Mouse (Mus musculus) neural tube, embryonic 15.5 days (tissue): Measurements from ENCODE around the gene Sptssb. TPM values are rescaled to one million over a fixed set of nuclear protein-coding genes. Genes with fewer than 3 reads are reported as not detected.

Experiments used
- ATAC-seq: fragments of 200-750 bp; cut with Nextera tagmentation; 2 replicates; pipeline ENCODE4 v1.8.0; 2017; ENCODE audit warnings: mild to moderate bottlenecking, moderate TSS enrichment, moderate library complexity; ENCODE audit not compliant: low FRiP score
- H3K27ac ChIP-seq: fragments of 300-500 bp; sonication (generic); replicated peaks from 2 replicates; pipeline ENCODE4 v1.5.1; 2015; ENCODE audit warnings: mild to moderate bottlenecking, inconsistent platforms
- H3K27me3 ChIP-seq: fragments of 300-500 bp; sonication (generic); replicated peaks from 2 replicates; pipeline ENCODE4 v1.6.1; 2015; ENCODE audit warnings: inconsistent platforms
- H3K36me3 ChIP-seq: fragments of 300-500 bp; sonication (generic); 2 replicates; pipeline ENCODE4 v1.6.1; 2015; ENCODE audit warnings: inconsistent platforms
- H3K4me1 ChIP-seq: fragments of 300-500 bp; sonication (generic); 2 replicates; pipeline ENCODE4 v1.6.1; 2015; ENCODE audit warnings: inconsistent platforms
- H3K4me2 ChIP-seq: fragments of 300-500 bp; sonication (generic); 2 replicates; pipeline ENCODE4 v1.6.1; 2015; ENCODE audit warnings: inconsistent platforms, mild to moderate bottlenecking, moderate library complexity
- H3K4me3 ChIP-seq: fragments of 300-500 bp; sonication (generic); replicated peaks from 2 replicates; pipeline ENCODE4 v1.5.1; 2015; ENCODE audit warnings: mild to moderate bottlenecking, inconsistent platforms
- H3K9ac ChIP-seq: fragments of 300-500 bp; sonication (generic); replicated peaks from 2 replicates; pipeline ENCODE4 v1.6.1; 2015; ENCODE audit warnings: mild to moderate bottlenecking, inconsistent platforms
- H3K9me3 ChIP-seq: fragments of 300-500 bp; sonication (generic); replicated peaks from 2 replicates; pipeline ENCODE4 v1.6.1; 2016; ENCODE audit warnings: inconsistent platforms
- WGBS: fragments of 180-500 bp; shearing (Covaris S2); methylation state at CpG from one replicate; pipeline ENCODE4 v1.1.7; 2015; ENCODE audit warnings: mixed read lengths; 5-methylcytosine and 5-hydroxymethylcytosine counted together
- polyA plus RNA-seq: library from polyadenylated mRNA; unstranded; fragments of >200 nt; fragmentation: Nextera tagmentation; extraction: Ambion mirVana; gene quantifications from 2 replicates; pipeline ENCODE4 v1.2.1, GENCODE M21; 2015

Sptssb gene
- polyA plus RNA-seq, 1 experiment from 2014 or later = 1.8 TPM

GRCm38 (mm10) chr3:69883710-69884109 is 24.0 kb upstream of the Sptssb start:
- no peaks in the 10 kb centered on the region for H3K9me3 ChIP-seq
- H3K27me3 ChIP-seq = no peaks in the 10 kb centered on the region
- no peak overlapping the region for H3K4me2 ChIP-seq
- no peak overlapping the region for H3K4me3 ChIP-seq
- H3K9ac ChIP-seq = no peak overlapping the region
- WGBS = 90% methylated on average over 1 of the region's 1 CpGs
- no peaks in the 10 kb centered on the region for H3K4me1 ChIP-seq
- H3K36me3 ChIP-seq = no peaks in the 10 kb centered on the region
- no peak for ATAC-seq
- H3K27ac ChIP-seq = no peak overlapping the region

DNA sequence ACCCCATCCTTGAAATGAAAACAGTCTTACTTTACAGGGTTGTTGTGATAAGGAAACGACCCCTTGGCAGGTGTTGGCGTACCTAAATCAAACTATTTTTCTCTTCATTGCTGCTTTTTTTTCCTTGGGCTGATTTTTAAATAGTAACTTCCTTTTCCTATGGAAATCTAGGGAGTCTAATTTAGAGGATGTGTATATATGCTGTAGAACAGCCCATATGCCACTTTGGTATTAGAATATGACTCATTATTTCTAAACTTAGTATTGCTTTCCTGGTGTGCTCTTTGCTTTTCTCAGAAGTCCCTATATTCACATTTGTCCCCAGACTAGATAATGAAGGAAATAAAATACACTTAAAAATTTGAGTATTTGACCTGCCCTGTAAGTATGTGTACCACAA is 17.8 kb upstream of the Sptssb start:
- Histone ChIP-seq H3K9ac (no peak overlapping the region), H3K9me3 (no peaks in the 10 kb centered on the region), H3K4me3 (no peak overlapping the region), H3K4me2 (no peak overlapping the region), H3K36me3 (no peaks in the 10 kb centered on the region), H3K27ac (no peak overlapping the region), H3K27me3 (no peaks in the 10 kb centered on the region), H3K4me1 (no peaks in the 10 kb centered on the region)
- no peak for ATAC-seq
- WGBS = 91% methylated on average over 2 of the region's 2 CpGs

DNA sequence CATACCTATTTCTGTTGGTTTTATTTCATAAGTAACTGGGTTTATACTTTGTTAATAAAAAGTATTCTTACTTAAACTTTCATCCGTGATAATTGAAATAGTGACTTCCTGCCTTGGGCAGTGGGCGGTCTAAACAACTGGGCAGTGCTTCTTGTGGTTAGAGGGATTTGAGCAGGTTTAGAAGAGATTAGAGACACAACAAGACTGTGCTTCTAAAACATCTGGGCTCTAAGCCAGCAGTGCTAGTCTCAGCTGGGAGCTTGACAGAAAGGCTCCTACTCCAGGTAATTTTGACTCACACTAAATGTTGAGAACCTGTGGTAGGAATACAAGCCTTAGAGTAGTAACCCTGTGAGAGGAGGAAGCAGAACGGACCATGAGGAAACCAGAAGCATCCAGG is 15.0 kb upstream of the Sptssb start:
- H3K4me3 ChIP-seq = no peak overlapping the region
- H3K36me3 ChIP-seq = no peaks in the 10 kb centered on the region
- H3K4me2 ChIP-seq = no peak overlapping the region
- no peak overlapping the region for H3K9ac ChIP-seq
- H3K9me3 ChIP-seq = no peaks in the 10 kb centered on the region
- ATAC-seq = no peak
- 90% methylated on average over 3 of the region's 3 CpGs for WGBS
- no peaks in the 10 kb centered on the region for H3K27me3 ChIP-seq
- no peaks in the 10 kb centered on the region for H3K4me1 ChIP-seq
- no peak overlapping the region for H3K27ac ChIP-seq

DNA sequence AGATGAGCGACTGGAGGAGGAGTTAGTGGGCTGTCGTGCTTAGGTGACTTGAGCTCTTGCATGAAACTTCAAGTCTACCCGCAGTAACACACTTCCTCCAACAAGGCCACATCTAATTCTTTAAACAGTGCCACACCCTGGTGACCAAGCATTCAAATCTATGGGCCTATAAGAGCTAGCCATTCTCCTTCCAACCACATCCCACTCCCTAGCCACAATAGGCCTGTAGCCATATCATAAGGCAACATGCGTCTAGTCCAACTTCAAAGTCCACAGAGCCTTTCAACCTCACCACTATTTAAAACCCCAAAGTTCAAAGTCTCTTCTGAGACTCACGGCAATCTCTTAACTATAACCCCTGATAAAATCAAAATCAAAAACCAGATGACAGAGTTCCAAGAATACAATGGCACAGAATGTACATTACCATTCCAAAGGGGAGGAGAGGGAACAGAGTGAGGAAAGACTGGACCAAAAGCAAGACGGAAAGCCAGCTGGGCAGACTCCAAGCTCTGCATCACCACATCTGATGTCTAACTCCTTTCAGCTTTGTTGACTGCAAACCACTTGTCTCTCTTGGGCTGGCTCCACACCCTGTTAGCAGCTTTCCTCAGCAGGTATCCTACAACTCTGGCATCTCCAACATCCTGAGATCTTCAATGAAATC is 13.1 kb upstream of the Sptssb start:
- no peaks in the 10 kb centered on the region for H3K4me1 ChIP-seq
- H3K9me3 ChIP-seq = no peaks in the 10 kb centered on the region
- no peak overlapping the region for H3K27ac ChIP-seq
- H3K4me3 ChIP-seq = no peak overlapping the region
- no peaks in the 10 kb centered on the region for H3K27me3 ChIP-seq
- WGBS = 75% methylated on average over 6 of the region's 6 CpGs
- no peak overlapping the region for H3K4me2 ChIP-seq
- ATAC-seq = no peak
- no peaks in the 10 kb centered on the region for H3K36me3 ChIP-seq
- no peak overlapping the region for H3K9ac ChIP-seq

DNA sequence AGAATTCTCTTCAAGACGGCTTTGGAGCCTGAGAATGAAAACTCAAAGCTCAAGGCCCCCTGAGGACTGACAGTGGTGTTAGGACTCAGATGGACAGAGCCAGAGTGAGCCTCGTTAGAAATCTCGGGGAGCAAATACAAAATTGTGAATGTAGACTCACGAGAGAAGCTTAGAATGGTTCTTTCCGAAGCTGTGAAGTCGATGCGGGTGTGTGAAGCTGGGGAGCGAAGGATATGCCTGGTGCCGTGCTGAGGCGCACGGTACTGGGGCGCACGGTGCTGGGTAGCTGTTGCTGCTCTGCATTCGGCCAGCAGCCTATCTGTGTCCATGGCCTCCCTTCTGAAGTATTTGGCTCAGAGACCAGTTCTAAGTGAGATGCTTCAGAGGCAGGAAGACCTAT is 11.4 kb upstream of the Sptssb start:
- Histone ChIP-seq H3K4me1 (no peaks in the 10 kb centered on the region), H3K4me3 (no peak overlapping the region), H3K9ac (no peak overlapping the region), H3K27ac (no peak overlapping the region), H3K27me3 (no peaks in the 10 kb centered on the region), H3K4me2 (no peak overlapping the region), H3K36me3 (no peaks in the 10 kb centered on the region), H3K9me3 (no peaks in the 10 kb centered on the region)
- no peak for ATAC-seq
- WGBS = 86% methylated on average over 14 of the region's 14 CpGs

DNA sequence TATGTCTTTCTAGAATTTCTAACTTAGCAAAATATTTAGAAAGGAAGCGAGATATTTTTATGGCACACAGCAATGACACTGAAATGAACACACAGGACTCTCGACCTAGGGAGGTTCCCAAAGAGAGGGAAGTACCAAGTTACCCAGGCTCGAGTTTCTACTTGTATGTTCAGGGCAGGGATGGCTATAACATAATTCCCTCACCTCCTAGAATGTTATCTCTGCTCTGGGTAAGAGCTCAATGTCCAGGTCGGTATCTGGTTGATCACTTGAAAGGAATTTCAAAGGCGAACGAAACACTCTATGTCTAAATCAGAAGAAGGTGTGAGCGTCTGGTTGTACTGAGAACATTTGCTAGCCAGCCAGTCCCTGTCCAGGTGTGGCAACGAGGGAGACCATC is 10.0 kb upstream of the Sptssb start:
- 84% methylated on average over 8 of the region's 8 CpGs for WGBS
- no peak overlapping the region for H3K27ac ChIP-seq
- H3K9me3 ChIP-seq = no peaks in the 10 kb centered on the region
- no peak for ATAC-seq
- no peaks in the 10 kb centered on the region for H3K36me3 ChIP-seq
- H3K9ac ChIP-seq = no peak overlapping the region
- H3K4me3 ChIP-seq = no peak overlapping the region
- no peaks in the 10 kb centered on the region for H3K4me1 ChIP-seq
- no peaks in the 10 kb centered on the region for H3K27me3 ChIP-seq
- no peak overlapping the region for H3K4me2 ChIP-seq

GRCm38 (mm10) chr3:69861789-69862395 is 2.2 kb upstream of the Sptssb start:
- no peaks in the 10 kb centered on the region for H3K9me3 ChIP-seq
- H3K4me2 ChIP-seq = peak overlapping the region; percentile 92
- 54% methylated on average over 9 of the region's 9 CpGs for WGBS
- H3K27ac ChIP-seq = no peak overlapping the region
- peak overlapping the region; percentile 43; the same call in 1 of the 2 replicates for H3K9ac ChIP-seq
- H3K36me3 ChIP-seq = no peaks in the 10 kb centered on the region
- peak overlapping the region; percentile 51; the same call in 1 of the 2 replicates for H3K4me3 ChIP-seq
- H3K27me3 ChIP-seq = peaks cover 6% of the 10 kb centered on the region; the same call in 1 of the 2 replicates
- no peak for ATAC-seq
- H3K4me1 ChIP-seq = peaks cover 17% of the 10 kb centered on the region

DNA sequence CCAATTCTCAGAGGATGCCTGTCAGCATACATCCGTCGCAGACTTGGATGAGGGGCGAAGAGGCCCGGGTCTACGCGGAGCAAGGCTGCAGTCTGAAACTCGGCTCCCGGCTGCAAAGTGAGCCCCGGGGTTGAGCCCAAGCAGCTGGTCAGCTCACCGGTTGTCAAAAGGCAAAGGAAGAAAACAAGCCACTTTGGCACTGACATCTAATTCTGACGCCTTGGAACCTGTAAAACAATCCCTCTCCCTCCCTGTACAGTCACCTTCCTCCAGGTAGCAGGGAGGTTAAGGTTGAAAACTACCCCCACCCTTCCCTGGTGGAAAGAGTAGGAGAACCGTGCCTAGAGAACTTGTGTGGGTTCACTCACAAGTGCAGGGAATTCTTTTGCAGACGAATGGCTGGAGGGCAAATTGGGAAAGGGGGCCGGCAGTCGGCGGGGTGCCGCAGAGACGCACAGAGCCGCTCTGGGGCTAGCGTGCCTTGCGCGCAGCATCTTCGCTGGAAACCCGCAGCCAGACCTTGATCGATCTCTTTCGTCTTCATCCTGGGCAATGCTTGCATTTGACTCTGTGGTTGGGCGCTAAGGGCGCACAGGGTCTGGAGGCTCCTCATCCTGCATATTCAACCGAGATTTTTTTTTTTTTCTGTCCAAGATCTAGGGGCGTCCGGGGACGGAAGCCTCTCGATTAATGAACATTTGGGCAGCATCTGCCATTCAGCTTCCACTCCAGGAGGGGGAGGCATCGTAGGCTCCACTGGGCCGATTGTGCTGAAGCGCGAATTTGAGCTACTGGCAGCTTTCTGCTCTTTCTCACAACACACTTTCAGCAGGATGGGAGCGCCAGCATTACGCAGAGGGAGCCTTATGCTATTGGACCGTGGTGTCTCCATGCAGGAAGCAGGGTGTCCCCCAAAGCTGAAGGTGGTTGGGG is 1.1 kb upstream of the Sptssb start:
- Histone ChIP-seq H3K27me3 (peaks cover 6% of the 10 kb centered on the region; the same call in 1 of the 2 replicates), H3K4me3 (peak overlapping the region; percentile 51), H3K9me3 (no peaks in the 10 kb centered on the region), H3K36me3 (no peaks in the 10 kb centered on the region), H3K27ac (peak overlapping the region; percentile 49), H3K9ac (peak overlapping the region; percentile 43), H3K4me2 (peak overlapping the region; percentile 92), H3K4me1 (peaks cover 17% of the 10 kb centered on the region)
- peak; percentile 90 for ATAC-seq
- under 1% methylated on average over 40 of the region's 40 CpGs for WGBS

DNA sequence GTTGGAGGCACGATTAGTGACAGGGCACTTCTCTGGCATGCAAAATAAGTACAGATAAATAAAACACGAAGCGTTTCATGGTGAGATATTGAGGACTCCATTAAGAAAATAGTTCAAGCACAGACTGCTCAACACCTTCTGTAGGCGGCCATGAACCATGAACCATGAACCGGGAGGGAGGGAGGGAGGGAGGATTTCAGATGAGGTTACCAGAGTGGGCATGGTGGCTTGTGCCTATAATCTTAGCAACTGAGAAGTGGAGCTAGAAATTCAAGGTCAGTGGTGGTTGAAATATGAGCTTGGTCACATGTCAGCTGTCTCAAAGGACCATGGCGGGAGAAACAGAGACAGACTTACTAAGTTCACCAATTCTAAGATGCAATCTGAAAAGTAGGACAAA is 20.3 kb downstream of the Sptssb start:
- Histone ChIP-seq H3K4me1 (no peaks in the 10 kb centered on the region), H3K4me2 (no peak overlapping the region), H3K9me3 (no peaks in the 10 kb centered on the region), H3K27ac (no peak overlapping the region), H3K36me3 (no peaks in the 10 kb centered on the region), H3K27me3 (no peaks in the 10 kb centered on the region), H3K4me3 (no peak overlapping the region), H3K9ac (no peak overlapping the region)
- ATAC-seq = no peak
- 91% methylated on average over 6 of the region's 6 CpGs for WGBS

- Histone ChIP-seq H3K9me3 (no peaks in the 10 kb centered on the region), H3K4me3 (no peak overlapping the region), H3K27me3 (no peaks in the 10 kb centered on the region), H3K27ac (no peak overlapping the region), H3K4me1 (no peaks in the 10 kb centered on the region), H3K9ac (no peak overlapping the region), H3K36me3 (no peaks in the 10 kb centered on the region), H3K4me2 (no peak overlapping the region)
- ATAC-seq = no peak
- 88% methylated on average over 8 of the region's 8 CpGs for WGBS
Measured at GRCm38 (mm10) chr3:69829532-69829931, 30.2 kb downstream of the Sptssb start.

DNA sequence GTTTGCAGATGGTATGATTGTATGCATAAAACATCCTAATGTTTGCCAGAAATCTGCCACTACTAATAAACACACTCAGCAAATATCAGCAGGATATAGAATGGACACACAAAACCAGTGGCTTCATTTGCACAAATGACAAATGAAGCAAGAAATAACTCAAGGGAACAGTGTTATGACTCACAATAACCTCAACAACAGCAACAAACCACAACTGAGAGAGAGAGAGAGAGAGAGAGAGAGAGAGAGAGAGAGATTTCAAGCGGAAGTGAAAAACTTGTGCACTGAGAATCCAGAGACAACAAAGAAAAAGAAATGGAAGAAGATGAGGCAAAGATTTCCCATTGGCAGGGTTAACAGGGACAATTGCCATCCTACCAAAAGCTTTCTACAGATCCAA is 35.2 kb downstream of the Sptssb start:
- H3K4me2 ChIP-seq = no peak overlapping the region
- 100% methylated on average over 1 of the region's 1 CpGs for WGBS
- no peaks in the 10 kb centered on the region for H3K27me3 ChIP-seq
- H3K27ac ChIP-seq = no peak overlapping the region
- no peak for ATAC-seq
- H3K36me3 ChIP-seq = no peaks in the 10 kb centered on the region
- H3K4me1 ChIP-seq = no peaks in the 10 kb centered on the region
- no peak overlapping the region for H3K9ac ChIP-seq
- no peak overlapping the region for H3K4me3 ChIP-seq
- no peaks in the 10 kb centered on the region for H3K9me3 ChIP-seq

DNA sequence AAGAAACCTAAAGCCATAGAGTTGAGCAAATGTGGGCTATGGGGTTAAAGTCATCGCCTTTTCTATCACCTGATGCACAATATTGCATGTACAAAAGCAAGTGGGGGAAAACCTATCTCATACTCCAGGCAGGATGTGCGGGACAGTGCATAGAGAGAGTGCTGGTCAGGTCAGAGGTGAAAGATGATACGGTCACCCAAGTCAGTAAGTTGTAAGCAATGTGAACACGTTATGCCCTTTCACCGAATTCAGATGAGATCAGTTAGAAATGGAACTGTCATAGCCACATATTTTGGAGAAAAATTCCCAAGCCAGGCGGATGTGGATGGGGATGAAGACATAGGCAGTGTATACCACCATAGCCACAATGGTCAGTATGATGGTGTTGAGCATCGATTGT is 39.1 kb downstream of the Sptssb start:
- ATAC-seq = no peak
- Histone ChIP-seq H3K4me2 (no peak overlapping the region), H3K4me3 (no peak overlapping the region), H3K9ac (no peak overlapping the region), H3K9me3 (no peaks in the 10 kb centered on the region), H3K27me3 (no peaks in the 10 kb centered on the region), H3K27ac (no peak overlapping the region), H3K4me1 (no peaks in the 10 kb centered on the region), H3K36me3 (no peaks in the 10 kb centered on the region)
- 88% methylated on average over 7 of the region's 7 CpGs for WGBS
